Mouse (Mus musculus) spleen, postnatal 36 days (tissue): ENCODE results near the gene Gk5.
"Not testable (repeated sequence)": the region's sequence is repeated elsewhere in the genome, so short reads cannot be mapped to it uniquely, and the experiment has no call there.

Experiments
- DNase-seq, 2 experiments: peaks; one replicate each; pipeline ENCODE4 v3.0.0; 2022; ENCODE audit warnings: low spot score in 2 of 2, mixed read lengths in 1 of 2

Gk5 gene

DNA sequence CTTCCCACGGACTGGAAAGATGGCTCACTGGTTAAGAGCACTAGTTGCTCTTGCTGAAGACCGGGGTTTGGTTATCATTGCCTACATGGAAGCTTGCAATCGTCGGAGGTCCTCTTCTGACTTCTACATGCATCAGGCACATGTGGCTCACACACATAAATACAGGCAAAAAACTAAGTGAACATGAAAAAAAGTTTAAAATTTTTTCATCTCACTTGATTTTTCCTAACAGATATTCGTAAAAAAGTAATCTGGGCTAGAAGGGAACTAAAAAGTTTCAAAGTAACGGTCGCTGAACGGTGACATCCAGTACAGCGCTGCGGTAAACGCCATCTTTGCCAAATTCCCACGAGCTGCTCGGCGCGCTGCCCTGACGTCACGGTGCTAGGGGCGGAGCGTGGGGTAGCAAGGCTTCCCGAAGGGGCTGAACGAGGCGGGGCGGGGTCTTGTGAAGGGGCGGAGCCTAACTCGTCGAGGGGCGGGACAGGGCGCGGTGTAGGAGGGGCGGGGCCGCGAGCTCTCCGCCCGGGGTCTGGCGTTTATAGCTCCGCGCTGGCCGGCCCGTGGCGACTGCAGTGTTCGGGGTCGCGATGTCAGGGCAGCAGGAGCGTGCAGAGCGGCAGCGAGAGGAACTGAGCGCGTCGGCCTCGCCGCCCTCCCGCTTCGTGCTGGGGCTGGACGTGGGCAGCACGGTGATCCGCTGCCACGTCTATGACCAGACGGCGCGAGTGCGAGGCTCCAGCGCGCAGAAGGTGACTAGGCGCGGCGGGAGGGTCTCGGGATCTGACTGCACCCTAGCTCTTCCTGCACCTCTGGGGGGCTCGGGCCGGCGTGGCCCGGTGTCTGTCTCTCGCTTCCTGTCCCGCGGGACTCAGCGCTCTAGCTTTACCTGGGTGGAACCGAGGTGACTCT, at the start of gene Gk5:
Gene Gk5 (plus strand): TSS at position 502 of the 912 bp plus-strand sequence.
- peak; percentile 96 for DNase-seq

DNA sequence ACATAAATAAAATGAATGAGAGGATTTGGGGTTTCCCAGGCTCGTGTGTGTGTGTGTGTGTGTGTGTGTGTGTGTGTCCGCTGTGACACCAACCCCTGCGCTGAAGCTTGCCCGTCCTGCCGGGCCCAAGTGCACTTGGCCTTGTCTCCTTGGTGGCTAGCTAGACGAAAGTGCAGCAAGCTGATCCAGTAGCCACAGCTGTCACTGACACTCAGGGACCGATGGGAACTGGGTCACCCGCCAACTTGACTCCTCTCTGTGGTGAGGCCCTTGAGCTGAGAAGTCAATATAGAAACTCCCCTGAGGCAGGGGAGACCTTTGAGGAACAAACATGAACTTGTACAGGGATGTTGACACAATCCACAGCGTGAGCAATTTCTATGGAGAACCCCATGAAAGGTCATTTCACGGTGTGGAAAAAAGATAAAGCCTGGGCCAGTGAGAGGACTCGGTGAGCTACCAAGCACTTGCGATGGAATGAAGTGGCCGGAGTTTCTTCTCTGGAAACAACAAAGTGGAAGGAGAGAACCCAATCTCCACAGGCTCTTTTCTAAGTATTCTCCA, 40.3 kb upstream of the Gk5 start:
- no peak for DNase-seq

DNA sequence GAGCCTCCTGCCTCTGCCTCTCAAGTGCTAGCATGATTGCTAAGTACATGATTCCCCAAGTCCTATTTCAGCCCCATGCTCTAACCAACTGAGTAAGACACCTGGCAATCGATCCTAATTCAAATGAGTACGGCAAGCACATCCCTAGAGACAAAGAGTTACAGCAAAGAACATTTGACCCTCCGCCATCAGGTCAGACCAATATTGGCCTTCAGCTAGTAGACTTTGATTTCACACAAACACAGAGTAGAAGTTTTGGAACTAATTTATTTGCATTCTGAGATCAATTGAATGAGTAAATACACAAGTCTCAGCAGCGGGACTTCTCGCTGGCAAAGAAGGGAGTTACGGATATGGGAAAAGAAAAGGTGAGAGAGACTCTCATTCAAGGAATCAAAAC, 33.9 kb upstream of the Gk5 start:
- no peak for DNase-seq

DNA sequence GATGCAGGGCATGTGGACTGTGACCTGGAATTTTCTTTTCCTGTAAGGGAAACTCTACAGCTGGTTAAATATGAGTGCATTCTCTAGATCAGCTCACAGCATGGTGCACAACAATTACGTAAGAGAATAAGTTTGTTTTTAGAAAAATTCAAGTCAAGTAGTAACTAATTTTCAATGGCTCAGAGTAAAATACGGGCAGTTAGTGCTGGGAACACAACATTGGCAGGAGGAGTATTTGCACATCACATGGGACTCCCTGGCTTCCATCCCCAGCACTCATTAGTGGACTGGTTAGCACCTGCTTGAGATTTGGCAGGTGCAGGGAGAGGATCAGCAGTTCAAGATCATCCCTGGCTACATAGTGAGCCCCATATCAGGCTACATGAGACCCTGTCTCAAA, 31.5 kb upstream of the Gk5 start:
- no peak for DNase-seq

DNA sequence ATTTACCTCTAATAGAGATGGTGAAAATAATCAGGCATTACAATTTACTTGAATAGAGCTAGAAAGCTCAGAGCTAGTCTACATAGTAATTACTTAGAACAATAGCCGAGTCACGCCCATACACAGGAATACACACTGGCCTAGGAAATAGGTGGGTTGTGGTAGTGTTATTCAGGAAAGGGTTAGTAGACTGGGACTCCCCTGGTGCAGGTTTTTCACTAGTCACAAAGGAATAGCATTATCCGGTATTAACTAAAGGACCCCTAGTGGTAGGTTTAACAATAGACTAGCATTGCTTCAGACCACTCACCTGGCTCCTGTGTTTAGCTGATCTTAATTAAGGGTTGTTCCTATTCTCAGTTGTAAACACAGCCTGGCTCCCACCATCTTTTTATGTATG, 30.7 kb upstream of the Gk5 start:
- not testable (repeated sequence) for DNase-seq

DNA sequence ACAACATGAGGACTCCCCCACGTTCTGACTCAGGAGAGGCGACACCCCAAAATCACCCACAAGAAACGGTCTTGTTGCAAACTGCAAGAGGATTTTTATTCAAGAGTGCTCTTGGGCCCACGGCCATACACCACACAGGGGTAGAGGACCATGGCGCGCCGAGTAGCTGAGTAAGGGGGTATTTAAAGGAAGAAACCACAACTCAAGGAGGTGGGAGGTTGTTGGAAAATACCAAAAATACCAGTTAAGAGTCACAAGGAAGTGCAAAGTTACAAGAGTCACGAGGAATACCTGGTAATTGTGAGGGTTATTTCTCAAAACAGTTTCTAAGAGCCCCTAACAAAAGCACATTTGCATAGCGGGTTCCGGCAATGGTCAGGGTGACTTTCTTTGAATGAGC, 26.5 kb upstream of the Gk5 start:
- not testable (repeated sequence) for DNase-seq

DNA sequence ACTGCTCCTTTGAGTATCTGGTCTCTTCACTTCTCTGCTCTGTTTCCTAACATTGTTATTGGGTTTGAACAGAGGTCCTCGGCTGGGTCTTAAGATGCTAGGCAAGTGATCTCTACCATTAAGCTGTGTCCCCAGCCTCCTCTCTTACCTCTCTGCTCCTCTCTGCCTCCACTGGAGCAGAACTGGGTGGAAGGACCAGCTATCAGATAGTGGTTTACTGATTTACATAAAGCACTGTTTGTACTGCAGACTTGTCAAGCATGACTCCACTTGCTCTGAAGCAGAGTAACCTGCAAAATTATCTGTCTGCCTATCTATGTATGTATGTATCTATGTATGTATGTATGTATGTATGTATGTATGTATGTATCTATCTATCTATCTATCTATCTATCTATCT, 25.9 kb upstream of the Gk5 start:
- DNase-seq, result no peak

DNA sequence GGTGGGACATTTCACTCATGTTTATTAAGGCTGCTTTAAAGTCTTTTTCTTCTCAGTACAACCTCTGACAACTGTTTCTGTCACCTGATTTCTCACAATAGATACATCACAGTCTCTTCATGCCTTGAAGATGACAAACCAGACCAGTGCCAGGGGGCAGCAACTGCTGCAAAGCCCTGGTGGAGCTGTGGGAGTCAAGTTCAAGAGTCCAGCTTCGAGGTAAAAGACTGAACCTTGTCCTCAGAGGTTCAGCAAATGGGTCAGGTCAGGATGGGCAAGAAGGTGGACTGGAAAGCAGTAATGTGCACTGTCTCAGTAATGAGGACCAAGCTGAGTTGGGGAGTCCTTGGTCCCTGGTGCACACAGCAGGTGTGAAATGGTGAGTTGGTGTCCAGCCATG, 24.8 kb upstream of the Gk5 start:
- no peak for DNase-seq

DNA sequence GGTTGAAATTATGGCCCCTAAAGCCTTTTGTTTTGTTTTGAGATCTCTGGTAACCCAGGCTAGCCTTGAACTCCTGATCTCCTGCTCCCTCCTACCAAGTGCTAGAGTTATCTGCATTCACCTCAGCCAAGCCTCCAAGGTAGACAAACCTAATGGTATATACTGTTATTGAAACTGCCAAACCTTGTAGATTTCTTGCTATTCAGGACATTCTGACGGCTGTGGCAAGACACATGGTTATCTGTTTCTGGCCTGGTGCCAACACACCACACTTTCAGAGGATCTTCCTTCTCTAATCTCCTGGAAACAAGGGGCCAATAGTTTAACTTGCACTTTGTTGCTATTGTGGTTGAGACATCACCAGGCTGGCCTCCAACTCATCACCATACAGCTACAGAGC, 24.0 kb upstream of the Gk5 start:
- no peak for DNase-seq

DNA sequence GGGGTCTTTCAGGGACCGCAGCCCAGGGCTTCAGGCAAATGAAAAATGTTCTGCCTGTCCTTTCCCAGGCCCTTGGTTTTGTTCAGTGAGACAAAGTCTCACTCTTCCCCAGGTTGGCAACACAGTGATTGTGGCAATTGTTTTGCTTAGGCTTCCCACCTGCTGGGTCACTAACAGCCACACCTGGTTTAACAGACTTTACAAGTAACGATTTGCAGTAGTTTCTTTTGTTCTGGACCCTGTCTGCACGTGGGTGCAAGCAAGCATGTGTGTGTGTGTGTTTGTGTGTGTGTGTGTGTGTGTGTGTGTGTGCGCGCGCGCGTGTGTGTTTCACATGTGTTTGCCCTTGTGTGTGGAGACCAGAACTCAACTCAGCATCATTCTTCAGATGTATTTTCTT, 16.3 kb upstream of the Gk5 start:
- DNase-seq, result no peak

DNA sequence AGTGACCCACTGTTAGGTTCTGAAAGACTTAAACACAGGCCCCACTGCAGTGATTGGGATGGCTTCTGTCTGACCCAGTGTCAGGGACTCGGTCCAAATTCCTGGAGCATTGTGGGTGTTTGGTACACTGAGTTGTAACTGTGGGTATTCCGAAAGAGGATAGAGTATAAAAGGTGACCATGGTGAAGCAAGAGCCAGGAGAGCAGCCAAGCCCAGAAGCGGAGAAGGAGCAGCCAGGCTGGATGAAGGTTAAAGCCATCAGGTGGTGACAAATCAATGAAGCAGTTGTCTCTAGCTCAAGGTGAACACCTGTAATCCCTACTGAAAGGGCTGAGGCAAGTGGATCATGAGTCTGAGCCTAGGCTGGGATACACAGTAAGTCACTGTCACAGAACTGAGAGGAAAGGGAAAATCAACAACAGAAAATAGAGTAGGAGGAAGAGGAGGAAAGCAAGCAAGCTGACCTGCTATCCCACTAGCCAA, 6.2 kb upstream of the Gk5 start:
- no peak for DNase-seq

DNA sequence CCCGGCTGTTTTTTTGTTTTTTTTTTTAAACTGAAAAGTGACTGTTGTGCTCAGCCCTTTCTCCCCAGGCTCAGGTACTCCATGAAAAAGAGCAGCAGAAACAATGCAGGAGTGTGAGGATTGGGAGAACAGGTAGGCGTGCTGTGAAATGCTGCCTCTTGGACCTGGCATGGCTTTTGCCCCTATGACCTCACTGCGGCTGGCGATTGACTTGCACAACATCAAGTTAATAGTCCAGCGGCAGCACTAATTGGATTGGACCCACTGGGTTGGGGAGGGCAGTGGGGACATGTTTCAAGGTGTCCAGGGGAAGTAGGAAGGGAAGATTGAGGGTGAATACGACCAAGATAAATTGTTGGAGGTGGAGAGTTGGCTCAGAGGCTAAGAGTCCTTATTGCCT, 2.4 kb upstream of the Gk5 start:
- no peak for DNase-seq

DNA sequence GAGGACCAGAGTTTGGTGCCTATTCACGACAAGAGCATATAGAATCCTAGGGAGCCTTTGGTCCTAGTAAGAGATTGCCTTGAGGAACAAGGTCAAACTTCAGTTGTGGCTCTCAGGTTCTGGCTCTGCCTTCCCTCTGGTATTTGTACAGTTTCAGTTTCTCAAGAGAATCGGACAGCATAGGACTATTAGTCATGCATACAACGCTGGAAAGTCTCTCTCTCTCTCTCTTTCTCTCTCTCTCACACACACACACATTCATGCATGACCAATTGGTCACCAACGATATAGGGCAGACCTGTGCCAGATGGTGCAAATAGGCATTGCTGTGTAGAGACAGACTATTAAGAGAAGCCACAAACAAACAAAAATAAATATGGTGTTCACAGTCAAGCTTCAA, 946 bp upstream of the Gk5 start:
- DNase-seq, result no peak

DNA sequence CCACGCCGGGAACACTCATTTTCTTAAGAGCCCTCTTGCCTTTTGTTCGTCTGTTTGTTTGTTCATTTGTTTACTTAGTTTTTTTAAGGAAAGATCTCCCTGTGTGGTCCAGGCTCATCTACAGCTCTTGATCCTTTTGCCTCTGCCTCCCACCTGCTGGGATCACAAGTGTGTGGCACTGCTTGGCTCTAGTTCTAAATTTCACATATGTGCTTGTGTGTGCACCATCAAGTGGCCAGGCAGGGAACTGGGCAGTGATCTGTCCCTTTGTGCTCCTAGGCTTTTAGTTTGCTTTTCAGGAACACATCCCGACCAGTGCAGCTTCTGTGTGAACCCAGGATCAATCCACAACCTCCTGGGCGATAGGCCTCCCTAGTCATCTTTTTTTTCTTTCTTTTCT, 8.8 kb downstream of the Gk5 start:
- DNase-seq, result no peak

DNA sequence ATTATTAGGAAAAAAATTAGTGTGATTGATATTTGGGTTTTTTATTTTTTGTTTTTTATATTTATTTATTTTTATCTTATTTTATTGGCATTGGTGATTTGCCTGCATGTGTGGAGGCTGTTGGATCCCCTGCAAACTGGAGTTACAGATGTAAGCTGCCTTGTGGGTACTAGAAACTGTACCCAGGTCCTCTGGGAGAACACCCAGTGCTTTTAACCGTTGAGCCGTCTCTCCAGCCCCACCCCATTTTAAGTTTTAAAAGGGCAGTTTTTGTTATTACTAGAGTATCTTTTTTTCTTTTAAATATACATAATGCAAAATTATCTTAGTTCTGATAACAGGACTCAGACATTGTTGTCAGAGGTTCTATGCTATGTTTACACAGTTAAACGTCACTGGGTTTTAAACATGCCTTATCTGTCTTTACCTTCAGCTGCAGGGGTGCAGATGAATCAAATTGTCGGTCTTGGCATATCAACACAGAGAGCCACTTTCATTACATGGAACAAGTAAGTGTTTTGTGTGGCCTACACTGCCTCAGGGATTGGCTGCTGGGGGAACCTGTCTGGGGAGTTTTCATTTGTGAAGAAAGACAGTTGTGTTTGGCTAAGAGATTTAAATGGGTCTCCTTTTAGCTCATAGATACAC, 13.9 kb downstream of the Gk5 start:
- DNase-seq, result no peak

DNA sequence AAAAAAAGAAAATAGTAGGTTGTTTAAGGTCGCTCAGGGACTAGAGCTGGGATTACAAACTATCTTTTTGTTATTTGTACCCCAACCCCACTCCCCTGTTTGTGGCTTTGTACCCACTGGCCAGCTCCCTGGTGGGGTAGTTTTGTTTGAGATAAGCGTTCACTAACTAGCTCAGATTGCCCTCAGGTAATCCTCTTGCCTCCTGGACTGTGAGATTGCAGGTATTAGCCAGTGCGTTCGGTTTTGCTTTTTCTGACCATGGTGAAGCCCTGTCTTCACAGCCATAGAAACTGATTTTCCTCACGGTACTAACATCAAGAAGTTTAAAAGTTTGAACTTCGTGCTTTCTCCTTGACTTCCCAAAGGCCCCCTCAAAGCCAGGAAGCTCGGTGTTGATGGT, 15.3 kb downstream of the Gk5 start:
- no peak for DNase-seq

DNA sequence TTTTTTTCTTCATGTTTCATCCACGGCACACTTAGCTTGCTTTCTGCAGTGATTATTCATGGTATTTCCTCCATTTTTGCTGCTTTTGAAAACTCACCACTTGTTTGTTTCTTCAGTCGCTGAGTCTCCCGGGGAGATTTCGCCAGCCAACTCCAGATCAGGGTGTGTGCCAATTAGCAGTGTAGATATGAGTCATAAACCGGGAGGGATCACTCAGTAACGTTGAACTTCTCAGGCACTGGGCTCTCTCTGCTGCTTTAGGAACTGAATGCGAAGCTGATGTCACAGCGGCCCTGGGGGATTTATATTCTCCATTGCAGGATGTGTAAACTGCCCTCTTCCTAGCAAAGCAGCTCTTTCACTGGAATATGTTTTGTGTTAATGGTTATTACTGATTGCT, 15.8 kb downstream of the Gk5 start:
- DNase-seq, result no peak

DNA sequence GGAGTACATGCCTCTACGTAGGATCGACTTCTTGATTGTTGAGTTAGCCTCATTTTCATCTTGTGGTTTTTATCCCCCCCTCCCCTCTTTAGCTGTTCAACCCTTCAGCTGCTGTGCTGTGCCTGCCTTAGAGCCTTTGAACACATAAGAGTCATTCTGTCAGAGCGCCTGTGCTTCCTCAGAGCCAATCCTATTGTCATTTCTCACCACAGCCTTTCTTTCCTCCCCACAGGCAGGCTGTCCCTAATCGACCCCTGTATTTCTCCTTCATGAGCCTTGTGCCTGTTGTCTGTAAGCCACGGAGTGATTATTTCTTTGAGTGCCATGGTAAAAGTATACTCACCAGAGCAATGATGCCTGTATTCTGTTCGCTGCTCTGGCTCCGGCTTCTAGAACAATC, 16.3 kb downstream of the Gk5 start:
- no peak for DNase-seq

DNA sequence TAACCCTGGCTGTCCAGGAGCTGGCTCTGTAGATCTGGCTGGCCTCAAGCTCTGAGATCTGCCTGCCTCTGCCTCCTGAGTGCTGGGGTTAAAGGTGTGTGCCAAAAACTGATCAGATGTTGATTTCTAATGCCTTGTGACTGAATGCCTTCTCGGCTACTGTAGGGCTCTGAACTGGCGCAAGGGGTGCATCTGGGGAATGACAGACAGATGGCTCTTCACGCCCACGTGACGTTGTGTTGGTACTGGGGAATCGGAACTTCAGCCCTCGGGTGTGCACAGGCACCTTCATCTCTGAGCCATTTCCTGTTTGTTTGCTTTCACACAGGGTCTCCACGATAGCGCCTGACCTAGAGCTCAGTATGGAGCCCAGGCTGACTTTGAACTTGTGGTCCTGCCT, 19.8 kb downstream of the Gk5 start:
- no peak for DNase-seq

DNA sequence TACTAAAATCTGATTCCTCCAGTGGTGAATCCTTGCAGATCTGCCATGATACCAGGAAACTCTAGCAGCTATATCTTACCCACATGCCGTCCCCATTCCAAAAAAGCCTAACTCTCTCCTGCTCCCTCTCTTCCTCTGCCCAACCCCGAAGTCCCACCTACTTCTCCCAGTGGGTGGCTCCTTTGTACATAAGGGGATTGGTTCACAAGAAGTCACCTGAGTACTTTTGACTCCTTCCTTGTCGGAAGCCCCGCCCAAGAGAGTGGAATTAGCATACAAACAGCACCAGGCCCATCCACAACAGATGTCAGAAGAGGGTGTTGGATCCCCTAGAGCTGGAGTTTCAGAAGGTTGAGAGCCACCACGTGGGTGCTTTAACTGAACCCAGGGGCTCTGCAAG, 20.7 kb downstream of the Gk5 start:
- no peak for DNase-seq

DNA sequence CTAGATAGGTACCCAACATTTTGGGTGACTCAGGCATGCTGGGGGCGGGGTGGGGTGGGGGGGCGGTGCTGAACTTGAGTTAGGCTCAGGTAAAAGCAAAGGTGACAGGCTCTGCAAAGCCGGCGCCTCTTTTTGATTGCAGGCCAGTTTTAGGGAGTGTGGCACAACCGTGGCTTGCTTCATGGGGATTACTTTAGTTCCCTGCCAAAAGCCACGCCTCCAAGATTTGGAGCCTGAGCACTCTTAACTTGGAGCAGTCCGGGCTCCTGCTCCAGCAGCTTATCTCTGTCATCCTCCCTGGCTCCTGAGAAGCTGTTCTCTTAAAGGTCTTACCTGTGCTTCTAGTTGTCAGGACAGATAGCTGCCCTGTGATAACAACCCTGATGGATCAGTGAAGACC, 21.8 kb downstream of the Gk5 start:
- DNase-seq, result no peak

DNA sequence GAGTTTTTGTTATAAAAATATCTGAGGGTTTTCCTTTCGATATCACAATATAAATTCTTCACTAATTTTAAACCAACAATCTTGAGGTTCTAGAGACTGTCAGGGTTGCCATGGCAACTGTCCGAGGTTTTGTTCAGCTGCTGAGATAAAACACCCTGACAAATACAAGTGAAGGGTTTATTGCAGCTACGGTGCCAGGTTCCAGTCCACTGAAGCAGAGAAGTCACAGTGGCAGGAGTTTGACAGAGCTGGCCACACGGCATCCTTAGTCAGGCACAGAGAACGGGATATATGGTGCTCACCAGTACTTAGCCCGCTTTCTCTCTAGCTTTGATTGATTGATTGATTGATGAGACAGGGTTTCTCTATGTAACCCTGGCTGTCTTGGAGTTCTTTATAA, 23.3 kb downstream of the Gk5 start:
- DNase-seq, result no peak

DNA sequence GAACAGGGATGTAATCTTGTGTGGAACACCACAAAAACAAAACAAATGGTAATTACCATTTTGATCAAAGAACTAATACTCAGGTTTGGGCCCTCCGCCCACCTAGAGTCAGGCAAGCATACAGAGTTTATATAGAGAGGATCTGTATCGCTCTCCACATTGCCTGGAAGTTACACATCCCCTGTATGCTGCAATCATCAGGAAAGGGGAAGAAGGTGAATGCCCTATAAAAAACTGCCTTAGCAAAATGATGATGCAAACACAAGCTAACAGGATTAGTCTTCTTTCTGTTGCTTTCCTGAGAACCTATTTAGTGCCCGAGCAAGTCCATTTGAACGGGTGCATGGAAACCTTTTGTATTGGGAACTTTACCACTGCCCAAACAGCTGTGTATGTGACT, 24.5 kb downstream of the Gk5 start:
- no peak for DNase-seq
